Mouse (Mus musculus): ENCODE measurements around the gene Olfr1337. TPM values are rescaled to one million over a fixed set of nuclear protein-coding genes. Genes with fewer than 3 reads are reported as not detected.

The Olfr1337 gene
- not detected for polyA plus RNA-seq (2015; fragmentation: Illumina TruSeq; extraction: RNeasy Lipid Tissue Mini Kit (QIAGEN cat#74804); ENCODE audit: low read depth, low replicate concordance)

DNA sequence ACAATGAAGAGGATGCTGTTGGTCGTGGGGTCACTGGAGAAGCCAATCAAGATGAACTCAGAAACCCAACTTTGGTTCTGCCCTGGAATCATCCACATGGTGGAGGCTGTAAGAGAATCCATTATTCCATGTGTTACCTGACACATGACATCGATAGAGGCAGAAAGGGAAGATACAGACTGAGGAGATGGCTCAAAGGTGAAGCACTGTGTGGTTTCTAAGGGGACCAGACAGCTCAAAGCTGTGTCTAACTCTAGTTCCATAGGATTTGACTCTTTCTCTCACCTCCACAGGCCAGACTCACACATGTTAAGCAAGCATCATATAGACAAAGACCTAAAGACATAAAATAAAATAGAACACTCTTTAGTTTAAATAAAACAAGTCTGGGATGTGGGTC lies at the start of gene Olfr1337:
Gene Olfr1337 (minus strand): TSS at position 101 of the 400 bp plus-strand sequence.

DNA sequence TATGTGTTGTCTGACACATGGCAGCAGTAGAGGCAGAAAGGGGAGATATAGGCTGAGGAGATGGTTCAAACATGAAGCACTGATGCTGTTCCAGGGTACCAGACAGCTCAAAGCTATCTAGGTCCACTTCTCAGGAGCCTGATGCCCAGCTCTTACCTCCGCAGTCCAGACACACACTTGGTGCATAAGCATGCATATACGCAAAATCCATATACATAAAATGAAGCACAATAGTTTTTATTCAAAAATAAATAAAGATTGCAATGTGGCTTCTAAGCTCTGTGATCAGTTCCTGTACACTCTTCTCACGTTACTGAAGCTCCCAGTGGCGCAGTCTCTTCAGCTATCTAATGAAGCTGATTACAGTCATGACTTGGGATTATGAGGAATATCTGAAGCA lies 27.5 kb upstream of the Olfr1337 start, which contains the start of gene Olfr1335:
Gene Olfr1335 (minus strand): TSS at position 101 of the 400 bp plus-strand sequence.

DNA sequence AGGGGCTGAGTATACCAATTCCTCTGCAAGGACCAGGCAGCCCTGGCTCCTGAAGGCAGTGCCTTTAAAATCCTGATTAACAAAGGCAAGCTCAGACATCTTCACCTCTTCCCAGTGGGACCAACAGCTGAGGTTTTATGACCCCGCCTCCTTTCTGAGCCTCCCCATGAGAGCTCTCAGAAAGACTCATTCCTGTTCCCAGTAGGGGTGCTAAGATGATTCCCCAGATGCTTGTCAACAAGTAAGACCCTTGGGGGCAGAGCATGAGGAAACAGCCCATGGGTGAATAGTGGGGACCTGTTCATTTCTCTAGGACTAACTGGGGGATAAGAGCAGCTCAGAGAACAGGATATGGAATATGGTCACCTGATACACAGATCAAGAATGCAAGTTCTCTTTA lies 23.7 kb downstream of the Olfr1337 start, which contains the start of gene Olfr1338:
Gene Olfr1338 (minus strand): TSS at position 101 of the 400 bp plus-strand sequence.

DNA sequence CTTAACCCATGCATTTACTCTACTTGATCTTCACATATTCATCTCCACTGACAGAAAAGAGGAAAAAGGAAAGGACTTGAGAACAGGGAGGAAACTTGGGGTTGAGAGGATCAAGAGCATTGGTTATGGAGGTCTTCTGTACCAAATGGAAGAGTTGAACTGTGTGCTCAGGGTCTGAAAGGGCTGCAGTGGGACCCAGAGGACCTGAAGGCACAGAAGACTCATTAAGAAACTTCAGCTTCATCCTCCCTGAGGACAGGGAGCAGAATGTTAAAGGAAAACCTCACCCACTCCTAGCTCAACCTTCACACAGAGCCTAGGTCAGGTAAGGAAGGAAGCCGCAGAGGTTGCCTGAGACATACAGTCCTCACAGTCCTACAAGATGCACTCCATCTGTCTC lies 50.5 kb downstream of the Olfr1337 start, which contains the start of gene Olfr1339:
Gene Olfr1339 (plus strand): TSS at position 301 of the 400 bp plus-strand sequence.

Other genes with a start within 250 kb of the Olfr1337 start
- 15.7 TPM for gene Tmem125, start 238.5 kb downstream of the Olfr1337 start, polyA plus RNA-seq (2015; fragmentation: Illumina TruSeq; extraction: RNeasy Lipid Tissue Mini Kit (QIAGEN cat#74804); ENCODE audit: low read depth, low replicate concordance)
- 0.67 TPM for gene Cfap57, start 161.8 kb downstream of the Olfr1337 start, polyA plus RNA-seq (2015; fragmentation: Illumina TruSeq; extraction: RNeasy Lipid Tissue Mini Kit (QIAGEN cat#74804); ENCODE audit: low read depth, low replicate concordance)
- 60.0 TPM for gene Ebna1bp2, start 161.8 kb downstream of the Olfr1337 start, polyA plus RNA-seq (2015; fragmentation: Illumina TruSeq; extraction: RNeasy Lipid Tissue Mini Kit (QIAGEN cat#74804); ENCODE audit: low read depth, low replicate concordance)
- not detected for gene Olfr62, start 123.6 kb downstream of the Olfr1337 start, polyA plus RNA-seq (2015; fragmentation: Illumina TruSeq; extraction: RNeasy Lipid Tissue Mini Kit (QIAGEN cat#74804); ENCODE audit: low read depth, low replicate concordance)
- not detected for gene Olfr1342, start 89.8 kb downstream of the Olfr1337 start, polyA plus RNA-seq (2015; fragmentation: Illumina TruSeq; extraction: RNeasy Lipid Tissue Mini Kit (QIAGEN cat#74804); ENCODE audit: low read depth, low replicate concordance)
- gene Olfr1341, start 79.1 kb downstream of the Olfr1337 start, polyA plus RNA-seq (2015; fragmentation: Illumina TruSeq; extraction: RNeasy Lipid Tissue Mini Kit (QIAGEN cat#74804); ENCODE audit: low read depth, low replicate concordance) = not detected
- gene Olfr1340, start 62.4 kb downstream of the Olfr1337 start, polyA plus RNA-seq (2015; fragmentation: Illumina TruSeq; extraction: RNeasy Lipid Tissue Mini Kit (QIAGEN cat#74804); ENCODE audit: low read depth, low replicate concordance) = not detected
- not detected for gene Olfr1339, start 50.4 kb downstream of the Olfr1337 start, polyA plus RNA-seq (2015; fragmentation: Illumina TruSeq; extraction: RNeasy Lipid Tissue Mini Kit (QIAGEN cat#74804); ENCODE audit: low read depth, low replicate concordance)
- gene Olfr1338, start 23.8 kb downstream of the Olfr1337 start, polyA plus RNA-seq (2015; fragmentation: Illumina TruSeq; extraction: RNeasy Lipid Tissue Mini Kit (QIAGEN cat#74804); ENCODE audit: low read depth, low replicate concordance) = not detected
- not detected for gene Olfr1335, start 27.4 kb upstream of the Olfr1337 start, polyA plus RNA-seq (2015; fragmentation: Illumina TruSeq; extraction: RNeasy Lipid Tissue Mini Kit (QIAGEN cat#74804); ENCODE audit: low read depth, low replicate concordance)
- gene Olfr1333, start 53.7 kb upstream of the Olfr1337 start, polyA plus RNA-seq (2015; fragmentation: Illumina TruSeq; extraction: RNeasy Lipid Tissue Mini Kit (QIAGEN cat#74804); ENCODE audit: low read depth, low replicate concordance) = not detected
- not detected for gene Olfr1331, start 82.1 kb upstream of the Olfr1337 start, polyA plus RNA-seq (2015; fragmentation: Illumina TruSeq; extraction: RNeasy Lipid Tissue Mini Kit (QIAGEN cat#74804); ENCODE audit: low read depth, low replicate concordance)
- not detected for gene Olfr1330, start 106.0 kb upstream of the Olfr1337 start, polyA plus RNA-seq (2015; fragmentation: Illumina TruSeq; extraction: RNeasy Lipid Tissue Mini Kit (QIAGEN cat#74804); ENCODE audit: low read depth, low replicate concordance)
- gene Olfr1329, start 134.9 kb upstream of the Olfr1337 start, polyA plus RNA-seq (2015; fragmentation: Illumina TruSeq; extraction: RNeasy Lipid Tissue Mini Kit (QIAGEN cat#74804); ENCODE audit: low read depth, low replicate concordance) = not detected
- not detected for gene Olfr1328, start 156.0 kb upstream of the Olfr1337 start, polyA plus RNA-seq (2015; fragmentation: Illumina TruSeq; extraction: RNeasy Lipid Tissue Mini Kit (QIAGEN cat#74804); ENCODE audit: low read depth, low replicate concordance)
- gene Lao1, start 179.0 kb upstream of the Olfr1337 start, polyA plus RNA-seq (2015; fragmentation: Illumina TruSeq; extraction: RNeasy Lipid Tissue Mini Kit (QIAGEN cat#74804); ENCODE audit: low read depth, low replicate concordance) = not detected